Mouse (Mus musculus): ENCODE measurements around the gene Hk1. TPM values are rescaled to one million over a fixed set of nuclear protein-coding genes. Genes with fewer than 3 reads are reported as not detected.

Gene Hk1
- polyA plus RNA-seq, 1 experiment from 2014 or later = 30.7 TPM

DNA sequence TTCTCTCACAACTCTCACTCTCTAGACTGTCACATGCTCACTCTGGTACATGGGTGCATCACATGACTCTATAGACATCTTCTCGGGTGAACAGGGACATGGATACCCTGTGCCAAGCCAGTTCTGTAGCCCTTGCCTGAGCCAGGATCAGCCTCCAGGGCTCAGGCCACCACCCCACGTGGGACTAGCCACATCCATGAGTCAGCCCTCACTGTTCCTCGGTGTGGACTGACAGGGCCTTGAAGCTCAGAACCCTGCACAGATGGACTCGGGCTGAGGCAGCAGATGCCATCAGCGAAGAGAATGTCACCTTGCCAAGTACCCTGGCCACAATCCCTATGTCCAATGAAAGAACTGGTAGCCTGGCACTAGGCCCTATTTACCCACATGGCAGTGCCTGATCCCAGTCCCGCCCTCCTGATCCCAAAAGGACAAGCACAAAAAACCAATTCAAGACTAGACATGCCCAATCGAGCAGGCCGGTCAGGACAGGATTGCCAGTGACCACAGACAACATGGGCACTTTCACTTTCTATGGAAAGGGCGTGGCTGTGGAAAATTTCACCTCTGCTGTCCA, 59.2 kb downstream of the Hk1 start:
- no peaks in the 10 kb centered on the region for H3K27me3 ChIP-seq (ENCODE audit: insufficient read depth, low read length)
- peaks cover 16% of the 10 kb centered on the region for H3K4me1 ChIP-seq (ENCODE audit: insufficient read depth)
- H3K4me2 ChIP-seq (ENCODE audit: low read depth, low read length) = no peak overlapping the region
- DNase-seq (no peak), ATAC-seq (no peak)
- no peak for TF ChIP-seq CTCF (IDR thresholded peaks at IDR 0.05; ENCODE audit: low read depth)
- TF ChIP-seq EP300 (IDR thresholded peaks at IDR 0.05; ENCODE audit: low read depth) = no peak
- H3K36me3 ChIP-seq (replicated peaks; ENCODE audit: insufficient read depth, low read length) = peaks cover 6% of the 10 kb centered on the region
- H3K9ac ChIP-seq (replicated peaks) = no peak overlapping the region
- no peak overlapping the region for H3K27ac ChIP-seq (ENCODE audit: low read depth)
- H3K9me3 ChIP-seq (ENCODE audit: low read length) = no peaks in the 10 kb centered on the region
- H3K4me3 ChIP-seq (ENCODE audit: low read depth, low read length) = no peak overlapping the region
- WGBS (ENCODE audit: insufficient replicate concordance) = 78% methylated on average over 9 of the region's 9 CpGs

DNA sequence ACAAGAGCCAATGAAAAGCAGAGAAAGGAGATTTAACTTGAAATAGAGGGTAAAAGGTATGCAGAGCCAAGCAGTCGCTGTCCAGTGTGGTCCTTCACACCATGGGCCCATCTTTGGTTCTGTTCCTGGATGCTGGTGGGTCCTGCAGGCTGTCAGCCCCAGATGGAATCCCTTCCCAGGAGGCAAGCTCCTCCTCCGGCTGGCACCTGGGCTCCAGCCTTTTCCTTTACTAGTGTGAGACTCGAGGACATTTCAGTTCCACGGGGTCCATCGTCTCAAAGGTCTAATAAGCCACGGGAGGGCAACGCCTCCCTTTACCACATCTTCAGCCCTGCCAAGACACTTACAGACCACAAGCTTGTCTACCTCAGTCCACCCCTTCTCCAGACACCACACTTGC, 60.6 kb downstream of the Hk1 start:
- Histone ChIP-seq H3K27ac (ENCODE audit: low read depth) (no peak overlapping the region), H3K36me3 (replicated peaks; ENCODE audit: insufficient read depth, low read length) (peaks cover 17% of the 10 kb centered on the region), H3K9me3 (ENCODE audit: low read length) (no peaks in the 10 kb centered on the region), H3K4me1 (ENCODE audit: insufficient read depth) (peaks cover 16% of the 10 kb centered on the region), H3K9ac (replicated peaks) (no peak overlapping the region), H3K27me3 (ENCODE audit: insufficient read depth, low read length) (no peaks in the 10 kb centered on the region), H3K4me2 (ENCODE audit: low read depth, low read length) (no peak overlapping the region), H3K4me3 (ENCODE audit: low read depth, low read length) (no peak overlapping the region)
- TF ChIP-seq EP300 (IDR thresholded peaks at IDR 0.05; ENCODE audit: low read depth) (no peak), CTCF (IDR thresholded peaks at IDR 0.05; ENCODE audit: low read depth) (no peak)
- DNase-seq (no peak), ATAC-seq (no peak)
- WGBS (ENCODE audit: insufficient replicate concordance) = 76% methylated on average over 7 of the region's 7 CpGs

DNA sequence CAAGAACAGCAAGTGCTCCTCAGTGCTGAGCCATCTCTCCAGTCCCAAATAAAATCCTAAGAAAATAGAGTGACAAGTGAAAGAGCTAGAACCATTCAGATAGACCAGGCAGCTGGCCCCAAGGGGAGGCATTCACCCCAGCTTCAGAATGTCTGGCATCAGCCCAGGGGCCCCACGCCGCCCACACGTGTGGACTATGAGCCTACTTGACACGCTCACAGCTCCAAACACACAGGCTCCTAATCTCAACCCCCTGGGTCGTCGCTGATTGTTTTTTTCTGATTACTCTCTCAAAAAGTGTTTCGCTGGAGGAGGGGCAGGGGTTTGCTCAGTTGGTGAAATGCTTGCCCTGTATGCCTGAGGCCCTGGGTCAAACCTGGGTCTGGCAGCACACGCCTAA, 63.2 kb downstream of the Hk1 start:
- Histone ChIP-seq H3K27me3 (ENCODE audit: insufficient read depth, low read length) (no peaks in the 10 kb centered on the region), H3K27ac (ENCODE audit: low read depth) (no peak overlapping the region), H3K36me3 (replicated peaks; ENCODE audit: insufficient read depth, low read length) (peaks cover 17% of the 10 kb centered on the region), H3K4me2 (ENCODE audit: low read depth, low read length) (no peak overlapping the region), H3K4me1 (ENCODE audit: insufficient read depth) (peaks cover 22% of the 10 kb centered on the region), H3K4me3 (ENCODE audit: low read depth, low read length) (no peak overlapping the region), H3K9me3 (ENCODE audit: low read length) (no peaks in the 10 kb centered on the region), H3K9ac (replicated peaks) (no peak overlapping the region)
- DNase-seq (no peak), ATAC-seq (no peak)
- no peak for TF ChIP-seq EP300 (IDR thresholded peaks at IDR 0.05; ENCODE audit: low read depth)
- TF ChIP-seq CTCF (IDR thresholded peaks at IDR 0.05; ENCODE audit: low read depth) = no peak
- WGBS (ENCODE audit: insufficient replicate concordance) = 43% methylated on average over 8 of the region's 8 CpGs

DNA sequence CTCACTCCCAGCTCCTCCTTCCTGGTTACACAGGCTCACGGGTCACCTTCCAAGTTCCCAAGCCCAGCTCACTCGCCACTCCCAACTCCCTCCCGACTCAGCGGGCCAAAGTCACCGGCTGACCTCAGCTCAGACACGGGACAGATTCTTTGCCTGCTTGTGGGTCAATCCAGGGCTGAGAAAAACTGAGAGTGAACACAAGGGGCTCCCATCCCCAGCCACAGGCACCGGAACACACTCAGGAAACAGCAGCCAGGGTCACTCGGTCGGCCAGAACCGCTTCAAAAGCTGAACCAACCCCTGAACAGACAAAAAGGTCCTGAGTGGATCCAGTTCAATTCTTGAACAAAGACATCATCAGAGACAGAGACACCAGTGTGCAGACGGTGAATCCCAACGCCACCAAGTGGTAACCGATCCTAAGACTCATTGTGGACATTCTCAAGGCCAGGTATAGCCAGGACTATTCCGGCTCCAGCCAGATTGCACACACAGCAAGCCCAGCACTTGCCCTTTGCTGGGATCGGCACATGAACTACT, 65.8 kb downstream of the Hk1 start:
- 51% methylated on average over 15 of the region's 15 CpGs for WGBS (ENCODE audit: insufficient replicate concordance)
- 0 out of 2 replicates have a peak, but pooled peaks have one; percentile 7 for TF ChIP-seq CTCF (IDR thresholded peaks at IDR 0.05; ENCODE audit: low read depth)
- no peak for TF ChIP-seq EP300 (IDR thresholded peaks at IDR 0.05; ENCODE audit: low read depth)
- no peaks in the 10 kb centered on the region for H3K9me3 ChIP-seq (ENCODE audit: low read length)
- peak overlapping the region; percentile 29; the same call in 1 of the 2 replicates for H3K27ac ChIP-seq (ENCODE audit: low read depth)
- H3K4me3 ChIP-seq (ENCODE audit: low read depth, low read length) = no peak overlapping the region
- H3K9ac ChIP-seq (replicated peaks) = no peak overlapping the region
- no peaks in the 10 kb centered on the region for H3K27me3 ChIP-seq (ENCODE audit: insufficient read depth, low read length)
- DNase-seq (no peak), ATAC-seq (no peak)
- H3K4me2 ChIP-seq (ENCODE audit: low read depth, low read length) = no peak overlapping the region
- H3K36me3 ChIP-seq (replicated peaks; ENCODE audit: insufficient read depth, low read length) = peaks cover 26% of the 10 kb centered on the region
- H3K4me1 ChIP-seq (ENCODE audit: insufficient read depth) = peaks cover 22% of the 10 kb centered on the region

DNA sequence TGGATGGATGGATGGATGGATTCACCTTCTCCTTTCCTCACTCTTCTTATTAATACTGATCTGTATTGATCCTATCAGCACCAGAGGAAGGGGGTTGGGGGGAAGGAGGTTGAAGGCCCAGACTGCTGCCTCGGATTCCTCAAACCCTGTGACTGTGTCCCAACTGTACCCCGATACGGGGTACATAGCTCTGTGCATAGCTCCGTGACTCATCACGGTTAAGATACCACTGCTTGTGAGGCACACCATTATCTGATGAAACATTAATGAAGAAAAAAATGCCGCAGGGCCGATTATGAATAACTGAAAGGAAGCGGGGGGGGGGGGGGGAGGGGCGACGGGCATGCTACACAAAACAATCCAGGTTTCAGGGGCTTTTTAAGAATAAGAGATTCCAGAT, 66.6 kb downstream of the Hk1 start:
- H3K4me1 ChIP-seq (ENCODE audit: insufficient read depth) = peaks cover 22% of the 10 kb centered on the region
- DNase-seq (no peak), ATAC-seq (0 out of 2 replicates have a peak, but pooled peaks have one; percentile 21)
- 39% methylated on average over 10 of the region's 10 CpGs for WGBS (ENCODE audit: insufficient replicate concordance)
- no peak overlapping the region for H3K4me3 ChIP-seq (ENCODE audit: low read depth, low read length)
- H3K36me3 ChIP-seq (replicated peaks; ENCODE audit: insufficient read depth, low read length) = peaks cover 32% of the 10 kb centered on the region
- H3K9ac ChIP-seq (replicated peaks) = no peak overlapping the region
- TF ChIP-seq EP300 (IDR thresholded peaks at IDR 0.05; ENCODE audit: low read depth) = no peak
- TF ChIP-seq CTCF (IDR thresholded peaks at IDR 0.05; ENCODE audit: low read depth) = no peak
- H3K4me2 ChIP-seq (ENCODE audit: low read depth, low read length) = 0 out of 2 replicates have a peak overlapping the region, but pooled peaks have one; percentile 9
- H3K27ac ChIP-seq (ENCODE audit: low read depth) = peak overlapping the region; percentile 29; the same call in 1 of the 2 replicates
- H3K27me3 ChIP-seq (ENCODE audit: insufficient read depth, low read length) = no peaks in the 10 kb centered on the region
- H3K9me3 ChIP-seq (ENCODE audit: low read length) = no peaks in the 10 kb centered on the region

DNA sequence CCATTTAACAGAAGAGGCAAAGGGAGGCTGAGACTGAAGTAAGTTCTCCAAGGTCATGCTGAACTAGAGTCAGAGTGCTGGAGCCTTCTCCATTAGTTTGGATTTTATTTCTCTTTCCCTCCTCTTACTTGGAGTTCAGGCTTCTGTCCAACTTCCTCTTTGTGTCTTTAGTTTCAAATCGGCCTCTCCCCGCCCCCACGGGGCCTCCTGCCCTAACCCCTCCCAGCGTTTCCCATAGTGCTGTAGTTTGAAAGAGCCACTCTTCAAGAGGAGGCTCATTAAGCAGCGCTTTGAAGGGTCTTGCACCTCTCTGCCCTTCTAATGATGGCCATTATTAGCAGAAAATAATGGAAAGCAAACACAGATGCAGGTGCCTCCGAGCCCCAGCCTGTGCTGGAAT, 68.2 kb downstream of the Hk1 start:
- Histone ChIP-seq H3K9me3 (ENCODE audit: low read length) (no peaks in the 10 kb centered on the region), H3K36me3 (replicated peaks; ENCODE audit: insufficient read depth, low read length) (peaks cover 39% of the 10 kb centered on the region), H3K27me3 (ENCODE audit: insufficient read depth, low read length) (no peaks in the 10 kb centered on the region), H3K4me3 (ENCODE audit: low read depth, low read length) (no peak overlapping the region), H3K9ac (replicated peaks) (no peak overlapping the region), H3K27ac (ENCODE audit: low read depth) (peak overlapping the region; percentile 23; the same call in 1 of the 2 replicates), H3K4me1 (ENCODE audit: insufficient read depth) (peaks cover 21% of the 10 kb centered on the region), H3K4me2 (ENCODE audit: low read depth, low read length) (peak overlapping the region; percentile 22)
- peak; percentile 62 for DNase-seq
- TF ChIP-seq CTCF (IDR thresholded peaks at IDR 0.05; ENCODE audit: low read depth) (no peak), EP300 (IDR thresholded peaks at IDR 0.05; ENCODE audit: low read depth) (no peak)
- ATAC-seq = 0 out of 2 replicates have a peak, but pooled peaks have one; percentile 21
- WGBS (ENCODE audit: insufficient replicate concordance) = 23% methylated on average over 6 of the region's 6 CpGs

Data from liver, postnatal 0 days (tissue).